Mouse (Mus musculus): Measurements from ENCODE around the gene Ufc1. TPM values are rescaled to one million over a fixed set of nuclear protein-coding genes. Genes with fewer than 3 reads are reported as not detected.
A peak's percentile ranks its signal among the peaks of the same experiment; 100 is the strongest.

Gene Ufc1
- total RNA-seq, 2 experiments from 2014 or later, result 19.3 to 28.6 TPM

- no peak for ATAC-seq (replicated peaks; ENCODE audit: low FRiP score, poor library complexity, severe bottlenecking)
These were observed 22.7 kb downstream of the Ufc1 start for GRCm38 (mm10) chr1:171272086-171272485.

- ATAC-seq (replicated peaks; ENCODE audit: low FRiP score, poor library complexity, severe bottlenecking), result no peak
These were observed 23.2 kb downstream of the Ufc1 start for GRCm38 (mm10) chr1:171271622-171272021.

- no peak for ATAC-seq (replicated peaks; ENCODE audit: low FRiP score, poor library complexity, severe bottlenecking)
These were observed 23.6 kb downstream of the Ufc1 start for GRCm38 (mm10) chr1:171271196-171271595.

GRCm38 (mm10) chr1:171270573-171270900, 24.3 kb downstream of the Ufc1 start:
- ATAC-seq (replicated peaks; ENCODE audit: low FRiP score, poor library complexity, severe bottlenecking), result peak; percentile 56

- ATAC-seq (replicated peaks; ENCODE audit: low FRiP score, poor library complexity, severe bottlenecking), result peak; percentile 95
These were observed 24.8 kb downstream of the Ufc1 start, which contains the start of gene B4galt3 for GRCm38 (mm10) chr1:171269848-171270572. Gene B4galt3, plus strand, starts transcription at chr1:171270328.

GRCm38 (mm10) chr1:171268341-171268740, 26.5 kb downstream of the Ufc1 start:
- no peak for ATAC-seq (replicated peaks; ENCODE audit: low FRiP score, poor library complexity, severe bottlenecking)

GRCm38 (mm10) chr1:171265971-171266744, 28.7 kb downstream of the Ufc1 start:
- ATAC-seq (replicated peaks; ENCODE audit: low FRiP score, poor library complexity, severe bottlenecking), result no peak

GRCm38 (mm10) chr1:171263666-171264461, 31.0 kb downstream of the Ufc1 start:
- peak; percentile 78; the same call in 1 of the 2 replicates for ATAC-seq (replicated peaks; ENCODE audit: low FRiP score, poor library complexity, severe bottlenecking)

- ATAC-seq (replicated peaks; ENCODE audit: low FRiP score, poor library complexity, severe bottlenecking), result no peak
These were observed 31.6 kb downstream of the Ufc1 start for GRCm38 (mm10) chr1:171263185-171263611.

- ATAC-seq (replicated peaks; ENCODE audit: low FRiP score, poor library complexity, severe bottlenecking), result no peak
These were observed 32.2 kb downstream of the Ufc1 start for GRCm38 (mm10) chr1:171262594-171263130.

GRCm38 (mm10) chr1:171260316-171260715, 34.5 kb downstream of the Ufc1 start:
- ATAC-seq (replicated peaks; ENCODE audit: low FRiP score, poor library complexity, severe bottlenecking), result no peak

- ATAC-seq (replicated peaks; ENCODE audit: low FRiP score, poor library complexity, severe bottlenecking), result no peak
These were observed 35.9 kb downstream of the Ufc1 start for GRCm38 (mm10) chr1:171258921-171259320.

GRCm38 (mm10) chr1:171257781-171258180, 37.0 kb downstream of the Ufc1 start:
- ATAC-seq (replicated peaks; ENCODE audit: low FRiP score, poor library complexity, severe bottlenecking), result no peak

- ATAC-seq (replicated peaks; ENCODE audit: low FRiP score, poor library complexity, severe bottlenecking), result peak; percentile 70
These were observed 37.8 kb downstream of the Ufc1 start for GRCm38 (mm10) chr1:171256937-171257548.

GRCm38 (mm10) chr1:171256095-171256818, 38.6 kb downstream of the Ufc1 start:
- ATAC-seq (replicated peaks; ENCODE audit: low FRiP score, poor library complexity, severe bottlenecking), result no peak

GRCm38 (mm10) chr1:171252415-171252814, 42.4 kb downstream of the Ufc1 start:
- ATAC-seq (replicated peaks; ENCODE audit: low FRiP score, poor library complexity, severe bottlenecking), result no peak

- ATAC-seq (replicated peaks; ENCODE audit: low FRiP score, poor library complexity, severe bottlenecking), result no peak
These were observed 43.1 kb downstream of the Ufc1 start for GRCm38 (mm10) chr1:171251594-171252324.

Measured in erythroblast, adult 5-6 weeks (primary cell).